Mouse (Mus musculus) myocyte (in vitro differentiated cells): ENCODE measurements at regions not wholly inside any gene's neighbourhood (a gene's known extent, or its start where the extent isn't known, plus 50 kb on each side); places are given as distances from the start of the nearest gene placed in this dataset.

Experiments used
- H3K27me3 ChIP-seq: one replicate; pipeline ENCODE4 v1.6.1; 2011; ENCODE audit not compliant: control insufficient read depth, insufficient read depth, insufficient read length
- H3K36me3 ChIP-seq: one replicate; pipeline ENCODE4 v1.6.1; 2011; ENCODE audit not compliant: control insufficient read depth, insufficient read depth
- H3K4me2 ChIP-seq: one replicate; pipeline ENCODE4 v1.6.1; 2011; ENCODE audit warnings: low read depth, control low read depth
- H3K4me3 ChIP-seq: one replicate; pipeline ENCODE4 v1.5.1; 2011; ENCODE audit warnings: mild to moderate bottlenecking, control low read depth, moderate library complexity
- H3K79me2 ChIP-seq: one replicate; pipeline ENCODE4 v1.6.1; 2011; ENCODE audit not compliant: control insufficient read depth, insufficient read depth
- H3ac ChIP-seq: one replicate; pipeline ENCODE4 v1.6.1; 2011; ENCODE audit not compliant: control insufficient read depth, insufficient read length
- CEBPB ChIP-seq: IDR thresholded peaks from 2 replicates; pipeline ENCODE4 v1.6.1; 2011; ENCODE audit warnings: mild to moderate bottlenecking, moderate library complexity; ENCODE audit not compliant: poor library complexity, insufficient read depth, severe bottlenecking
- E2F4 ChIP-seq: IDR thresholded peaks from one replicate; pipeline ENCODE4 v1.6.1; 2011; ENCODE audit warnings: mild to moderate bottlenecking, control low read depth, moderate library complexity; ENCODE audit not compliant: insufficient read depth
- MAX ChIP-seq: IDR thresholded peaks from one replicate; pipeline ENCODE4 v1.6.1; 2011; ENCODE audit warnings: low read depth, mild to moderate bottlenecking, control low read depth
- MYOD1 ChIP-seq, 3 experiments: IDR thresholded peaks; one replicate each; pipeline ENCODE4 v1.6.1; 2011; ENCODE audit warnings: control low read depth in 2 of 3, low read depth in 2 of 3, mild to moderate bottlenecking in 2 of 3, moderate library complexity in 1 of 3; ENCODE audit not compliant: insufficient read length in 2 of 3, control insufficient read depth in 1 of 3
- MYOG ChIP-seq, 3 experiments: IDR thresholded peaks; one replicate each; pipeline ENCODE4 v1.6.1; 2011; ENCODE audit warnings: control low read depth in 2 of 3, low read depth in 2 of 3, mild to moderate bottlenecking in 2 of 3; ENCODE audit not compliant: insufficient read length in 2 of 3, control insufficient read depth in 1 of 3, insufficient read depth in 1 of 3
- POLR2A ChIP-seq: IDR thresholded peaks from one replicate; pipeline ENCODE4 v1.6.1; 2011; ENCODE audit warnings: low read depth, mild to moderate bottlenecking, control low read depth, moderate library complexity; ENCODE audit not compliant: insufficient read length
- POLR2AphosphoS2 ChIP-seq: IDR thresholded peaks from one replicate; pipeline ENCODE4 v1.6.1; 2011; ENCODE audit warnings: low read depth, control low read depth; ENCODE audit not compliant: insufficient read length
- REST ChIP-seq: IDR thresholded peaks from one replicate; pipeline ENCODE4 v1.6.1; 2011; ENCODE audit warnings: mild to moderate bottlenecking, control low read depth, moderate library complexity; ENCODE audit not compliant: insufficient read depth, insufficient read length
- SRF ChIP-seq: IDR thresholded peaks from one replicate; pipeline ENCODE4 v1.6.1; 2011; ENCODE audit warnings: low read depth; ENCODE audit not compliant: control insufficient read depth, insufficient read length
- TCF12 ChIP-seq: IDR thresholded peaks from one replicate; pipeline ENCODE4 v1.6.1; 2011; ENCODE audit warnings: mild to moderate bottlenecking, control low read depth; ENCODE audit not compliant: poor library complexity, insufficient read depth, severe bottlenecking
- TCF3 ChIP-seq: IDR thresholded peaks from one replicate; pipeline ENCODE4 v1.6.1; 2011; ENCODE audit warnings: low read depth, control low read depth; ENCODE audit not compliant: insufficient read length
- USF1 ChIP-seq: IDR thresholded peaks from one replicate; pipeline ENCODE4 v1.6.1; 2011; ENCODE audit warnings: low read depth, mild to moderate bottlenecking, control low read depth, moderate library complexity

GRCm38 (mm10) chr8:112191846-112192245 lies 177.0 kb upstream of the Gm6793 start:
- Histone ChIP-seq H3ac (no peak overlapping the region), H3K4me3 (no peak overlapping the region), H3K4me2 (no peak overlapping the region), H3K79me2 (no peaks in the 10 kb centered on the region), H3K36me3 (no peaks in the 10 kb centered on the region), H3K27me3 (no peaks in the 10 kb centered on the region)
- TF ChIP-seq POLR2A (no peak), MAX (no peak), CEBPB (no peak), POLR2AphosphoS2 (no peak), TCF12 (no peak), MYOG (IDR thresholded peaks at IDR 0.05; ENCODE audit: control insufficient read depth in 1 of 3, insufficient read depth in 1 of 3, insufficient read length in 2 of 3, low read depth in 2 of 3) (no peak), USF1 (no peak), MYOD1 (IDR thresholded peaks at IDR 0.05; ENCODE audit: control insufficient read depth in 1 of 3, insufficient read length in 2 of 3, low read depth in 2 of 3) (no peak), REST (no peak), SRF (no peak), E2F4 (no peak), TCF3 (no peak)

GRCm38 (mm10) chr8:112189698-112190097 lies 174.9 kb upstream of the Gm6793 start:
- H3K79me2 ChIP-seq = no peaks in the 10 kb centered on the region
- no peaks in the 10 kb centered on the region for H3K36me3 ChIP-seq
- H3ac ChIP-seq = no peak overlapping the region
- TF ChIP-seq MYOD1 (IDR thresholded peaks at IDR 0.05; ENCODE audit: control insufficient read depth in 1 of 3, insufficient read length in 2 of 3, low read depth in 2 of 3) (no peak), TCF12 (no peak), REST (no peak), MAX (no peak), E2F4 (no peak), CEBPB (no peak), USF1 (no peak), SRF (no peak), MYOG (IDR thresholded peaks at IDR 0.05; ENCODE audit: control insufficient read depth in 1 of 3, insufficient read depth in 1 of 3, insufficient read length in 2 of 3, low read depth in 2 of 3) (no peak), POLR2A (no peak), TCF3 (no peak), POLR2AphosphoS2 (no peak)
- no peaks in the 10 kb centered on the region for H3K27me3 ChIP-seq
- no peak overlapping the region for H3K4me3 ChIP-seq
- H3K4me2 ChIP-seq = no peak overlapping the region

- no peaks in the 10 kb centered on the region for H3K79me2 ChIP-seq
- no peak overlapping the region for H3K4me3 ChIP-seq
- H3K36me3 ChIP-seq = no peaks in the 10 kb centered on the region
- no peak for TF ChIP-seq MAX
- TF ChIP-seq POLR2A = no peak
- no peak for TF ChIP-seq CEBPB
- TF ChIP-seq TCF12 = no peak
- TF ChIP-seq SRF = no peak
- TF ChIP-seq MYOD1 (IDR thresholded peaks at IDR 0.05; ENCODE audit: control insufficient read depth in 1 of 3, insufficient read length in 2 of 3, low read depth in 2 of 3) = no peak
- no peak for TF ChIP-seq USF1
- no peak for TF ChIP-seq E2F4
- no peak for TF ChIP-seq MYOG (IDR thresholded peaks at IDR 0.05; ENCODE audit: control insufficient read depth in 1 of 3, insufficient read depth in 1 of 3, insufficient read length in 2 of 3, low read depth in 2 of 3)
- TF ChIP-seq POLR2AphosphoS2 = no peak
- TF ChIP-seq REST = no peak
- H3ac ChIP-seq = no peak overlapping the region
- no peaks in the 10 kb centered on the region for H3K27me3 ChIP-seq
- no peak overlapping the region for H3K4me2 ChIP-seq
These were observed 155.3 kb upstream of the Gm6793 start for GRCm38 (mm10) chr8:112170184-112170583.

- Histone ChIP-seq H3K36me3 (no peaks in the 10 kb centered on the region), H3K79me2 (no peaks in the 10 kb centered on the region), H3ac (no peak overlapping the region), H3K27me3 (no peaks in the 10 kb centered on the region), H3K4me2 (no peak overlapping the region), H3K4me3 (no peak overlapping the region)
- TF ChIP-seq POLR2A = no peak
- TF ChIP-seq TCF12 = no peak
- TF ChIP-seq POLR2AphosphoS2 = no peak
- no peak for TF ChIP-seq E2F4
- TF ChIP-seq REST = no peak
- no peak for TF ChIP-seq MYOD1 (IDR thresholded peaks at IDR 0.05; ENCODE audit: control insufficient read depth in 1 of 3, insufficient read length in 2 of 3, low read depth in 2 of 3)
- no peak for TF ChIP-seq USF1
These were observed 141.8 kb upstream of the Gm6793 start for GRCm38 (mm10) chr8:112156656-112157055.

GRCm38 (mm10) chr8:112138924-112139323 lies 124.1 kb upstream of the Gm6793 start:
- no peak overlapping the region for H3ac ChIP-seq
- H3K4me3 ChIP-seq = no peak overlapping the region
- H3K36me3 ChIP-seq = no peaks in the 10 kb centered on the region
- no peaks in the 10 kb centered on the region for H3K27me3 ChIP-seq
- no peak overlapping the region for H3K4me2 ChIP-seq
- H3K79me2 ChIP-seq = no peaks in the 10 kb centered on the region
- no peak for TF ChIP-seq REST
